Mouse (Mus musculus) hindbrain, embryonic 14.5 days (tissue): ENCODE data around the gene Olfr1254. TPM values are rescaled to one million over a fixed set of nuclear protein-coding genes. Genes with fewer than 3 reads are reported as not detected.

ENCODE experiments used
- ATAC-seq: fragments of 200-750 bp; cut with Nextera tagmentation; 2 replicates; pipeline ENCODE4 v1.8.0; 2017; ENCODE audit warnings: moderate number of reproducible peaks, mild to moderate bottlenecking, moderate TSS enrichment, moderate library complexity; ENCODE audit not compliant: low FRiP score
- DNase-seq: peaks from one replicate; pipeline ENCODE4 v3.0.0-alpha.2; 2015; ENCODE audit warnings: low spot score
- H3K27ac ChIP-seq: fragments of 300-500 bp; sonication (generic); 2 replicates; pipeline ENCODE4 v1.5.1; 2014; ENCODE audit warnings: mild to moderate bottlenecking, moderate library complexity
- H3K27me3 ChIP-seq: fragments of 300-500 bp; sonication (generic); 2 replicates; pipeline ENCODE4 v1.6.1; 2014; ENCODE audit warnings: mild to moderate bottlenecking, low read length, mixed read lengths; ENCODE audit not compliant: control insufficient read depth, insufficient read depth
- H3K36me3 ChIP-seq: fragments of 300-500 bp; sonication (generic); replicated peaks from 2 replicates; pipeline ENCODE4 v1.6.1; 2014; ENCODE audit not compliant: control insufficient read depth, insufficient read depth
- H3K4me1 ChIP-seq: fragments of 300-500 bp; sonication (generic); replicated peaks from 2 replicates; pipeline ENCODE4 v1.6.1; 2014; ENCODE audit warnings: antibody characterized with exemption, low read length, mixed read lengths; ENCODE audit not compliant: control insufficient read depth, insufficient read depth
- H3K4me2 ChIP-seq: fragments of 300-500 bp; sonication (generic); replicated peaks from 2 replicates; pipeline ENCODE4 v1.6.1; 2014; ENCODE audit warnings: mild to moderate bottlenecking, moderate library complexity
- H3K4me3 ChIP-seq: fragments of 300-500 bp; sonication (generic); replicated peaks from 2 replicates; pipeline ENCODE4 v1.5.1; 2014; ENCODE audit warnings: mild to moderate bottlenecking, low read length
- H3K9ac ChIP-seq: fragments of 300-500 bp; sonication (generic); 2 replicates; pipeline ENCODE4 v1.6.1; 2014
- H3K9me3 ChIP-seq: fragments of 300-500 bp; sonication (generic); 2 replicates; pipeline ENCODE4 v1.6.1; 2016; ENCODE audit warnings: low read length; ENCODE audit not compliant: control insufficient read depth
- WGBS: fragments of 180-500 bp; shearing (Covaris S2); extraction: QIAGEN DNeasy Blood & Tissue Kit; methylation state at CpG from one replicate; pipeline ENCODE4 v1.1.7; 2014; 5-methylcytosine and 5-hydroxymethylcytosine counted together
- polyA plus RNA-seq: library from polyadenylated mRNA; unstranded; fragments of >200 nt; fragmentation: Nextera tagmentation; extraction: Ambion mirVana; gene quantifications from 2 replicates; pipeline ENCODE4 v1.2.1, GENCODE M21; 2014

Gene Olfr1254
- polyA plus RNA-seq = not detected in 2 replicates

- no peak within 1 kb of the TSS for H3K27ac ChIP-seq
- no peak within 1 kb of the TSS for H3K4me3 ChIP-seq
- no peaks in the 10 kb centered on the region for H3K9me3 ChIP-seq
- H3K9ac ChIP-seq = no peak within 1 kb of the TSS
- no peak for ATAC-seq
- H3K36me3 ChIP-seq = no peaks in the 10 kb centered on the region
- H3K27me3 ChIP-seq = no peaks in the 10 kb centered on the region
- H3K4me2 ChIP-seq = no peak within 1 kb of the TSS
- no peaks in the 10 kb centered on the region for H3K4me1 ChIP-seq
- DNase-seq = no peak
Measured at GRCm38 (mm10) chr2:89793519-89793918, at the start of gene Olfr1254. TSS of gene Olfr1254 (minus strand) at chr2:89793619.

GRCm38 (mm10) chr2:89841455-89841854 is 48.0 kb upstream of the Olfr1254 start, which contains the start of gene Olfr1256:
TSS of gene Olfr1256 (minus strand) at chr2:89841555.
- Histone ChIP-seq H3K9ac (no peak within 1 kb of the TSS), H3K4me2 (no peak within 1 kb of the TSS), H3K4me1 (no peaks in the 10 kb centered on the region), H3K27me3 (no peaks in the 10 kb centered on the region), H3K4me3 (no peak within 1 kb of the TSS), H3K27ac (no peak within 1 kb of the TSS), H3K36me3 (no peaks in the 10 kb centered on the region), H3K9me3 (no peaks in the 10 kb centered on the region)
- ATAC-seq (no peak), DNase-seq (no peak)
- 54% methylated on average over 2 of the region's 2 CpGs for WGBS

DNA sequence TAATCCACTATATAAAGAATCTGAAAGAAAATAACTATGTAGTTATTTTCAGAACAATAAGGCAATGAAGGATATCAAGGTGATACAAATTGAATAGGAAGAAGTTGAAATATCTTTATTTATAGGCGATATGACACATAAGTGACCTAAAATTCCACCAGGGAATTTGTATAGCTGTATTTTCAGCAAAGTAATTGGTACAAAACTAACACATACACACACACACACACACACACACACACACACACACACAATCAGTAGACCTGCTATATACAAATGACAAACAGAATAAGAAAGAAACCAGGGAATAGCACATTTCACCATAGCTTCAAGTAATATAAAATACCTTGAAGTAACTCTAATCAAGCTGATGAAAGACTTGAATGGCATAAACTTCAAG is 26.8 kb upstream of the Olfr1254 start:
- DNase-seq (no peak), ATAC-seq (no peak)
- WGBS = 88% methylated on average over 1 of the region's 1 CpGs

DNA sequence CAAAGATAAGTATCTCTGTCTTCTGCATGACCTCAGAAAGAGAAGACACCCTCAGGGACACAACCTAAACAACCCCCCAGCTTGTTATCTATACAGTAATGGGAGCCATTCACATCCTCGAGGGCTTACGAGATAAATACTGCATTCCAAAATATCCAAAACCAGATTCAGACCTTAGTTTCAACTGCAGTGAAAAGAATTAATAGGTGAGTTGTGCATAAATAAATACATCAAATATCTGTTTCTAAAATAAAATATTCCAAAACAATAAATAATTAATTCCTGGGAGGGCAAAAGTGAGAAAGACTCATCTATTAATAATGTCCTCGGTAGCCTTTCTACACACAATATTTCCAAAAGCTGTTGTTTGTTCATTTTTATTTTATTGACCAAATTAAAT is 18.3 kb upstream of the Olfr1254 start, which contains the start of gene Olfr1255:
Gene Olfr1255, plus strand, starts transcription at position 301 of the 400 bp plus-strand sequence.
- no peak within 1 kb of the TSS for H3K4me3 ChIP-seq
- no peak within 1 kb of the TSS for H3K4me2 ChIP-seq
- DNase-seq = no peak
- H3K4me1 ChIP-seq = no peaks in the 10 kb centered on the region
- no peak within 1 kb of the TSS for H3K9ac ChIP-seq
- H3K9me3 ChIP-seq = no peaks in the 10 kb centered on the region
- no peaks in the 10 kb centered on the region for H3K36me3 ChIP-seq
- H3K27me3 ChIP-seq = no peaks in the 10 kb centered on the region
- 91% methylated on average over 3 of the region's 3 CpGs for WGBS
- ATAC-seq = no peak
- no peak within 1 kb of the TSS for H3K27ac ChIP-seq

More for the DNA sequence above, 26.8 kb upstream of the Olfr1254 start:
- H3K4me3 ChIP-seq = no peak overlapping the region
- no peak overlapping the region for H3K27ac ChIP-seq
- no peak overlapping the region for H3K4me2 ChIP-seq
- no peaks in the 10 kb centered on the region for H3K27me3 ChIP-seq
- peaks cover 8% of the 10 kb centered on the region; the same call in 1 of the 2 replicates for H3K9me3 ChIP-seq
- no peaks in the 10 kb centered on the region for H3K4me1 ChIP-seq
- H3K9ac ChIP-seq = no peak overlapping the region
- no peaks in the 10 kb centered on the region for H3K36me3 ChIP-seq

DNA sequence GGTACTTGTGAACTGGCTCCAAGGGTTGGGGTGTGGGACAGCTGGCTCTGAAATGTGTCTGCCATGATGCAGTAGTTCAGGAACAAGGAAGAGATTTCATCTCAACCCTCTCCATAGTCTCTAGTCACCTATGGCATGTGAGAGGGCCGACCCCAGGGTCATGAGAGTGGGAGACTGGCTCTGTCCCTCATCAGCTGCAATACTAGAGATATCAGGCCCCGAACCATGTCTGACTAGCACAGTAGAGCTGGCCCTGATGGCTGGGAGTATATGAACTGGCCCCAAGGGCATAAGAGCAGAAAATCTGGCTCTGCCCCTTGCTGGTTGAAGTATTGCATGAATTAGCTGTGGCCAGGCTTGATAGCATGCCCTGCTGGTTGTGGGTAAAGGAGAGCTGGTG is 17.3 kb upstream of the Olfr1254 start:
- H3K27ac ChIP-seq = no peak overlapping the region
- 88% methylated on average over 2 of the region's 2 CpGs for WGBS

GRCm38 (mm10) chr2:89799583-89799982 is 6.2 kb upstream of the Olfr1254 start:
- Histone ChIP-seq H3K9ac (no peak overlapping the region), H3K4me2 (no peak overlapping the region), H3K27me3 (no peaks in the 10 kb centered on the region), H3K27ac (no peak overlapping the region), H3K9me3 (no peaks in the 10 kb centered on the region), H3K36me3 (no peaks in the 10 kb centered on the region), H3K4me1 (no peaks in the 10 kb centered on the region), H3K4me3 (no peak overlapping the region)
- 93% methylated on average over 3 of the region's 3 CpGs for WGBS
- no peak for DNase-seq
- ATAC-seq = no peak

More for the DNA sequence above, 17.3 kb upstream of the Olfr1254 start:
- Histone ChIP-seq H3K4me2 (no peak overlapping the region), H3K27me3 (no peaks in the 10 kb centered on the region), H3K9ac (no peak overlapping the region), H3K4me3 (no peak overlapping the region), H3K4me1 (no peaks in the 10 kb centered on the region), H3K9me3 (no peaks in the 10 kb centered on the region), H3K36me3 (no peaks in the 10 kb centered on the region)
- DNase-seq = no peak
- no peak for ATAC-seq

DNA sequence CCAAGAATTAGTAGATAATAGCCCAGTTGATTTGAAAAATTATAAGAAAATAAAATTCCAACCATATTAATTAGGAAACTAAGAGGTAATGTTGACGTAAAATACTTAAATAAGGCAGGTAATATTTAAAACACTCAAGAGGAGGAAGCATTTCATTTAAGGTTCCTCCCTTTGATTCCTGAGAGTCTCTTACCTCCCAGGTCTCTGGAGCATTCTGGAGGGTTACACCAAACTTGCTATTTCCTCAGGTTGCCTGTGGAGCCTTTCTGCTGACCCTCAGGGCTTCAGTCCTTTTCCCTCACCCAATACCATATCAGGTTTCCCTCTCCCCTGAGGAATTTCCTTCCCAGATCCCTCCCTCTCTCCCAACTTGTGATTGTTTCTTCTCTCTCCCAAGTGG is 36.4 kb downstream of the Olfr1254 start, which contains the start of gene Olfr1253:
Gene Olfr1253, minus strand, starts transcription at position 101 of the 400 bp plus-strand sequence.
- no peaks in the 10 kb centered on the region for H3K9me3 ChIP-seq
- H3K4me2 ChIP-seq = no peak within 1 kb of the TSS
- no peak within 1 kb of the TSS for H3K27ac ChIP-seq
- no peak within 1 kb of the TSS for H3K4me3 ChIP-seq
- no peaks in the 10 kb centered on the region for H3K36me3 ChIP-seq
- WGBS = 91% methylated on average over 1 of the region's 1 CpGs
- H3K9ac ChIP-seq = no peak within 1 kb of the TSS
- H3K27me3 ChIP-seq = no peaks in the 10 kb centered on the region
- H3K4me1 ChIP-seq = no peaks in the 10 kb centered on the region
- ATAC-seq (no peak), DNase-seq (no peak)

Other genes starting within 250 kb of the Olfr1254 start
- not detected in 2 replicates for gene Olfr1245, start 215.2 kb downstream of the Olfr1254 start, polyA plus RNA-seq
- gene Olfr1246, start 200.5 kb downstream of the Olfr1254 start, polyA plus RNA-seq = not detected in 2 replicates
- gene Olfr1247, start 179.5 kb downstream of the Olfr1254 start, polyA plus RNA-seq = 0.04 TPM in 1 of 2 replicates, not detected in the other
- not detected in 2 replicates for gene Olfr1248, start 175.4 kb downstream of the Olfr1254 start, polyA plus RNA-seq
- gene Olfr1249, start 158.6 kb downstream of the Olfr1254 start, polyA plus RNA-seq = not detected in 2 replicates
- gene Olfr1250, start 132.2 kb downstream of the Olfr1254 start, polyA plus RNA-seq = not detected in 2 replicates
- not detected in 2 replicates for gene Olfr1251, start 121.7 kb downstream of the Olfr1254 start, polyA plus RNA-seq
- gene Olfr1252, start 68.6 kb downstream of the Olfr1254 start, polyA plus RNA-seq = not detected in 2 replicates
- gene Olfr1253, start 36.5 kb downstream of the Olfr1254 start, polyA plus RNA-seq = not detected in 2 replicates
- not detected in 2 replicates for gene Olfr1255, start 18.4 kb upstream of the Olfr1254 start, polyA plus RNA-seq
- not detected in 2 replicates for gene Olfr1256, start 47.9 kb upstream of the Olfr1254 start, polyA plus RNA-seq
- gene Olfr48, start 54.6 kb upstream of the Olfr1254 start, polyA plus RNA-seq = 0.21 and 0.23 TPM in 2 replicates
- gene Olfr1257, start 84.8 kb upstream of the Olfr1254 start, polyA plus RNA-seq = not detected in 2 replicates
- gene Olfr1258, start 133.7 kb upstream of the Olfr1254 start, polyA plus RNA-seq = not detected in 2 replicates
- gene Olfr1259, start 155.0 kb upstream of the Olfr1254 start, polyA plus RNA-seq = not detected in 2 replicates
- not detected in 2 replicates for gene Olfr1260, start 180.7 kb upstream of the Olfr1254 start, polyA plus RNA-seq
- gene Olfr1261, start 197.6 kb upstream of the Olfr1254 start, polyA plus RNA-seq = not detected in 2 replicates
- gene Olfr1262, start 206.5 kb upstream of the Olfr1254 start, polyA plus RNA-seq = not detected in 2 replicates
- gene Olfr1263, start 218.5 kb upstream of the Olfr1254 start, polyA plus RNA-seq = not detected in 2 replicates
- gene Olfr1264, start 232.0 kb upstream of the Olfr1254 start, polyA plus RNA-seq = not detected in 2 replicates
- not detected in 2 replicates for gene Olfr1265, start 241.7 kb upstream of the Olfr1254 start, polyA plus RNA-seq